Mouse (Mus musculus) heart, postnatal 4 days (tissue): ENCODE measurements around the gene Nup50. TPM values are rescaled to one million over a fixed set of nuclear protein-coding genes. Genes with fewer than 3 reads are reported as not detected.

Experiments used
- DNase-seq: peaks from one replicate; pipeline ENCODE4 v3.0.0; 2021
- microRNA-seq, 2 experiments: library from miRNA; unstranded; fragments of <30 nt; microRNA quantifications; one replicate each; pipeline ENCODE4 v1.2.0; 2021 to 2022
- total RNA-seq, 2 experiments: library from RNA; stranded (reverse); gene quantifications; 2 replicates each; pipeline ENCODE4 v1.2.3; 2021

Nup50 gene
- total RNA-seq, 2 experiments from 2014 or later: 27.7 to 27.8 TPM

GRCm38 (mm10) chr15:84989771-84990170, 66.6 kb downstream of the Nup50 start:
- DNase-seq: no peak

Small RNA genes within 50 kb of the gene (microRNA-seq; reads per million reads assigned to microRNA genes)
- 54.2 to 59.5 reads per million in 2 experiments for gene Mir1249

Other genes with a start within 250 kb of the Nup50 start
- gene Arhgap8, start 203.4 kb upstream of the Nup50 start, total RNA-seq: 1 to 10 TPM; 3.8 to 4.0 TPM
- gene Phf21b, start 67.4 kb upstream of the Nup50 start, total RNA-seq: 1 to 10 TPM in 1 of 2 experiments, under 1 TPM in 1; 0.68 to 1.5 TPM
- under 1 TPM; 0.19 to 0.34 TPM for gene Gm29666, start 3.4 kb upstream of the Nup50 start, total RNA-seq
- 10 to 100 TPM; 22.2 to 23.8 TPM for gene 5031439G07Rik, start 65.1 kb downstream of the Nup50 start, total RNA-seq
- not detected for gene Upk3a, start 93.7 kb downstream of the Nup50 start, total RNA-seq
- 10 to 100 TPM; 14.6 to 14.9 TPM for gene Fam118a, start 105.5 kb downstream of the Nup50 start, total RNA-seq
- under 1 TPM; 0.11 to 0.12 TPM for gene Smc1b, start 208.6 kb downstream of the Nup50 start, total RNA-seq
- gene Ribc2, start 208.7 kb downstream of the Nup50 start, total RNA-seq: not detected